ENCODE assay signal across 8 mouse cellular contexts in genomic region chr19:46755066-46755465, GRCm38 (mm10). TPM values are rescaled to one million over a fixed set of nuclear protein-coding genes. Genes with fewer than 3 reads are reported as not detected.
DNase-seq lines count a peak whose midpoint lies in the region; ATAC-seq and TF ChIP-seq lines count a peak whose summit lies in the region.

No protein-coding gene starts in this region.

- WGBS in heart, adult 2 months = 51% methylated on average over 9 of the region's 9 CpGs
- WGBS in heart, embryonic 12.5 days = 49% methylated on average over 9 of the region's 9 CpGs
- WGBS in midbrain, embryonic 10.5 days = 55% methylated on average over 9 of the region's 9 CpGs

- no peak overlapping the region for H3K27ac ChIP-seq in heart, adult 2 months
- no peak overlapping the region for H3K27ac ChIP-seq in heart, embryonic 12.5 days (ENCODE audit: poor library complexity, severe bottlenecking)
- H3K27ac ChIP-seq in midbrain, embryonic 10.5 days (replicated peaks) = no peak overlapping the region

- intact Hi-C loops in heart, adult 2 months (cut with DNase I) = no loop called here

- peak; percentile 74 for TF ChIP-seq CTCF in heart, adult 2 months (IDR thresholded peaks at IDR 0.05)

- H3K36me3 ChIP-seq in heart, adult 2 months (ENCODE audit: control insufficient read depth, insufficient read depth, low read length) = no peaks in the 10 kb centered on the region
- no peaks in the 10 kb centered on the region for H3K36me3 ChIP-seq in heart, embryonic 12.5 days
- H3K36me3 ChIP-seq in midbrain, embryonic 10.5 days = no peaks in the 10 kb centered on the region

- no peaks in the 10 kb centered on the region for H3K9me3 ChIP-seq in heart, embryonic 12.5 days (replicated peaks)
- H3K9me3 ChIP-seq in midbrain, embryonic 10.5 days (replicated peaks) = no peaks in the 10 kb centered on the region; the same call in 1 of the 2 replicates

- H3K4me1 ChIP-seq in heart, adult 2 months (ENCODE audit: control insufficient read depth, insufficient read depth, low read length) = no peaks in the 10 kb centered on the region
- H3K4me1 ChIP-seq in heart, embryonic 12.5 days (replicated peaks) = 0 out of 2 replicates have a peak, but pooled peaks cover 7% of the 10 kb centered on the region
- H3K4me1 ChIP-seq in midbrain, embryonic 10.5 days = no peaks in the 10 kb centered on the region

- DNase-seq in heart, adult 2 months = peak in 1 of 2 experiments; percentile 41
- DNase-seq in A20 (ENCODE audit: low read depth, low spot score) = peak; percentile 51
- peak; percentile 72 for DNase-seq in R1 (ENCODE audit: low read depth, low spot score)
- DNase-seq in kidney, postnatal 4 days = peak; percentile 74 to 80
- peak; percentile 42 to 44 for DNase-seq in thymus, postnatal 36 days
- DNase-seq in layer of hippocampus, adult 9-11 months = no peak
- no peak for DNase-seq in midbrain, embryonic 10.5 days (ENCODE audit: low spot score)

- TF ChIP-seq EP300 in heart, adult 2 months (IDR thresholded peaks at IDR 0.05; ENCODE audit: insufficient read depth, low read depth, low read length) = no peak

- H3K79me2 ChIP-seq in heart, adult 2 months (replicated peaks; ENCODE audit: control insufficient read depth, insufficient read depth, low read length) = no peaks in the 10 kb centered on the region

- no peak overlapping the region for H3K9ac ChIP-seq in heart, adult 2 months (ENCODE audit: low read depth, low read length)
- H3K9ac ChIP-seq in heart, embryonic 12.5 days = no peak overlapping the region

- TF ChIP-seq POLR2A in heart, adult 2 months (IDR thresholded peaks at IDR 0.05; ENCODE audit: insufficient read depth, low read depth, low read length) = no peak

- no peak overlapping the region for H3K4me3 ChIP-seq in heart, adult 2 months
- H3K4me3 ChIP-seq in heart, embryonic 12.5 days = no peak overlapping the region
- no peak overlapping the region for H3K4me3 ChIP-seq in midbrain, embryonic 10.5 days

- no peaks in the 10 kb centered on the region for H3K27me3 ChIP-seq in heart, adult 2 months (ENCODE audit: control insufficient read depth, insufficient read depth, low read length)
- H3K27me3 ChIP-seq in heart, embryonic 12.5 days (replicated peaks) = 0 out of 2 replicates have a peak, but pooled peaks cover 7% of the 10 kb centered on the region
- peaks cover 3% of the 10 kb centered on the region; the same call in 1 of the 2 replicates for H3K27me3 ChIP-seq in midbrain, embryonic 10.5 days (ENCODE audit: low read depth, poor library complexity, severe bottlenecking)

- no peak overlapping the region for H3K4me2 ChIP-seq in heart, embryonic 12.5 days

- no peak for ATAC-seq in heart, embryonic 12.5 days (ENCODE audit: insufficient number of reproducible peaks, low FRiP score)

RNA-seq across cellular contexts. Expression of gene Cnnm2, which starts 6.3 kb away (rescaled TPM):
- total RNA-seq in heart, adult 2 months (2021) = 1 to 10 TPM; 6.7 to 7.3 TPM
- polyA plus RNA-seq in heart, adult 2 months (2012; rRNA removed) = 5.4 and 5.6 TPM in 2 replicates
- 3.9 and 4.0 TPM in 2 replicates for polyA plus RNA-seq in heart, embryonic 12.5 days (2016; fragmentation: Nextera tagmentation; extraction: Ambion mirVana)
- polyA plus RNA-seq in midbrain, embryonic 10.5 days (2016; fragmentation: Nextera tagmentation; extraction: Ambion mirVana) = 2.7 TPM in 2 replicates

RNA-seq across cellular contexts. Expression of gene As3mt, which starts 47.8 kb away (rescaled TPM):
- total RNA-seq in heart, adult 2 months (2021) = 10 to 100 TPM; 86.2 to 99.2 TPM
- polyA plus RNA-seq in heart, adult 2 months (2012; rRNA removed) = 33.2 and 63.7 TPM in 2 replicates
- 50.3 and 51.3 TPM in 2 replicates for polyA plus RNA-seq in heart, embryonic 12.5 days (2016; fragmentation: Nextera tagmentation; extraction: Ambion mirVana)
- 30.0 and 32.4 TPM in 2 replicates for polyA plus RNA-seq in midbrain, embryonic 10.5 days (2016; fragmentation: Nextera tagmentation; extraction: Ambion mirVana)

Comparison
In these comparisons a context has a peak if more than half of its experiments do, and no peak if none do; other contexts are left out.
1. DNase-seq: peak in A20 (single experiment), R1 (single experiment), kidney, postnatal 4 days (2 of 2) and thymus, postnatal 36 days (2 of 2); none in layer of hippocampus, adult 9-11 months (single experiment) and midbrain, embryonic 10.5 days (single experiment).